Mouse (Mus musculus) liver, adult 2 months (tissue): ENCODE measurements at regions not wholly inside any gene's neighbourhood (a gene's known extent, or its start where the extent isn't known, plus 50 kb on each side); places are given as distances from the start of the nearest gene placed in this dataset.

Source experiments
- DNase-seq: peaks from one replicate; pipeline ENCODE4 v3.0.0-alpha.2; 2011; ENCODE audit warnings: low read depth, low spot score; ENCODE audit errors: extremely low read depth
- H3K27ac ChIP-seq: fragments of 200-500 bp; replicated peaks from 2 replicates; pipeline ENCODE4 v1.5.1; 2012; ENCODE audit warnings: low read depth, mild to moderate bottlenecking, control low read depth, inconsistent platforms, low read length; ENCODE audit not compliant: insufficient read depth
- H3K27me3 ChIP-seq: fragments of 200-500 bp; 2 replicates; pipeline ENCODE4 v1.6.1; 2012; ENCODE audit warnings: mild to moderate bottlenecking, moderate library complexity, low read length, inconsistent platforms; ENCODE audit not compliant: control insufficient read depth, insufficient read depth
- H3K36me3 ChIP-seq: fragments of 200-500 bp; 2 replicates; pipeline ENCODE4 v1.6.1; 2012; ENCODE audit warnings: low read length, inconsistent platforms; ENCODE audit not compliant: control insufficient read depth, insufficient read depth
- H3K4me1 ChIP-seq: fragments of 200-500 bp; 2 replicates; pipeline ENCODE4 v1.6.1; 2011; ENCODE audit warnings: low read length; ENCODE audit not compliant: control insufficient read depth, insufficient read depth
- H3K4me3 ChIP-seq: fragments of 200-500 bp; 2 replicates; pipeline ENCODE4 v1.5.1; 2011; ENCODE audit warnings: low read depth, mild to moderate bottlenecking, control low read depth, low read length, moderate library complexity; ENCODE audit not compliant: insufficient read depth
- H3K79me2 ChIP-seq: fragments of 200-500 bp; 2 replicates; pipeline ENCODE4 v1.6.1; 2012; ENCODE audit warnings: inconsistent platforms, mild to moderate bottlenecking, low read length, moderate library complexity; ENCODE audit not compliant: control insufficient read depth, insufficient read depth
- H3K9ac ChIP-seq: fragments of 200-500 bp; 2 replicates; pipeline ENCODE4 v1.6.1; 2012; ENCODE audit warnings: low read depth, mild to moderate bottlenecking, control low read depth, inconsistent platforms, low read length
- CTCF ChIP-seq: fragments of 200-500 bp; IDR thresholded peaks from 2 replicates; pipeline ENCODE4 v1.5.1; 2011; ENCODE audit warnings: low read depth, low read length, control low read depth
- POLR2A ChIP-seq: fragments of 200-500 bp; IDR thresholded peaks from 2 replicates; pipeline ENCODE4 v1.6.1; 2011; ENCODE audit warnings: low read length, control low read depth; ENCODE audit not compliant: insufficient read depth; ENCODE audit errors: extremely low read depth
- WGBS: fragments of 180-500 bp; shearing (Covaris S2); methylation state at CpG from one replicate; pipeline ENCODE4 v1.1.7; 2018; 5-methylcytosine and 5-hydroxymethylcytosine counted together

DNA sequence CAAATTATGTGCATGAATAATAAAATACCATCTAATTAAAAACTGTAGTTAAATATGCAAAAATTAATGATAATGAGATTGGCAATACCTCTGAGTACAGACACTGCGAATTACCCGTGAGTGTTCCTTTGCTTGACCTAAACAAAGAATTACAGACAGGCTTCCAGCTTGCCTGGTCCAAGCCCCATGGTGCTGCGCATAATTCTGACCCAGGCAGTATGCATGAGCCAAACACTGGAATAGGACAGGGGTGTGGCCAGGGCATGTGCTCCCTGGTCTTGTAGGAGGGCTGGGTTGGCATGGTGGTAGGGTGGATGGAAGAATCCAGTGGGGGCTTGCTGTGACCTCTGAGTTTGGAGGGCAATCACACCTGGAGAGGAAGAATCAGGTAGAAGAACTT is 172.8 kb upstream of the Irx3 start:
- TF ChIP-seq POLR2A, result no peak
- TF ChIP-seq CTCF, result no peak

GRCm38 (mm10) chr8:91973951-91974439 is 172.1 kb upstream of the Irx3 start:
- no peak overlapping the region for H3K27ac ChIP-seq
- TF ChIP-seq CTCF, result no peak
- no peak for TF ChIP-seq POLR2A
- H3K9ac ChIP-seq, result no peak overlapping the region
- no peak overlapping the region for H3K4me3 ChIP-seq
- WGBS, result 71% methylated on average over 18 of the region's 18 CpGs
- no peaks in the 10 kb centered on the region for H3K27me3 ChIP-seq
- H3K4me1 ChIP-seq, result peaks cover 3% of the 10 kb centered on the region
- H3K79me2 ChIP-seq, result no peaks in the 10 kb centered on the region
- no peak for DNase-seq
- no peaks in the 10 kb centered on the region for H3K36me3 ChIP-seq

More for the DNA sequence above, 172.8 kb upstream of the Irx3 start:
- Histone ChIP-seq H3K4me1 (peaks cover 3% of the 10 kb centered on the region), H3K27me3 (no peaks in the 10 kb centered on the region), H3K9ac (no peak overlapping the region), H3K27ac (no peak overlapping the region), H3K4me3 (no peak overlapping the region), H3K36me3 (no peaks in the 10 kb centered on the region), H3K79me2 (no peaks in the 10 kb centered on the region)
- DNase-seq, result no peak
- WGBS, result 84% methylated on average over 3 of the region's 3 CpGs

- Histone ChIP-seq H3K27ac (no peak overlapping the region), H3K36me3 (no peaks in the 10 kb centered on the region), H3K4me1 (peaks cover 3% of the 10 kb centered on the region), H3K27me3 (0 out of 2 replicates have a peak, but pooled peaks cover 5% of the 10 kb centered on the region), H3K79me2 (no peaks in the 10 kb centered on the region), H3K4me3 (no peak overlapping the region), H3K9ac (no peak overlapping the region)
- DNase-seq, result no peak
- TF ChIP-seq CTCF, result no peak
- no peak for TF ChIP-seq POLR2A
- 17% methylated on average over 16 of the region's 16 CpGs for WGBS
These were observed 165.5 kb upstream of the Irx3 start for GRCm38 (mm10) chr8:91967407-91967806.

- TF ChIP-seq CTCF (peak; percentile 28; the same call in 1 of the 2 replicates), POLR2A (no peak)
- no peak for DNase-seq
- peaks cover 3% of the 10 kb centered on the region for H3K4me1 ChIP-seq
- H3K36me3 ChIP-seq, result no peaks in the 10 kb centered on the region
- H3K79me2 ChIP-seq, result no peaks in the 10 kb centered on the region
- H3K27me3 ChIP-seq, result 0 out of 2 replicates have a peak, but pooled peaks cover 5% of the 10 kb centered on the region
- H3K4me3 ChIP-seq, result no peak overlapping the region
- H3K27ac ChIP-seq, result no peak overlapping the region
- no peak overlapping the region for H3K9ac ChIP-seq
- 32% methylated on average over 19 of the region's 19 CpGs for WGBS
These were observed 165.1 kb upstream of the Irx3 start for GRCm38 (mm10) chr8:91966891-91967370.

GRCm38 (mm10) chr8:91961696-91962095 is 159.8 kb upstream of the Irx3 start:
- no peaks in the 10 kb centered on the region for H3K36me3 ChIP-seq
- TF ChIP-seq POLR2A (no peak), CTCF (no peak)
- 0 out of 2 replicates have a peak, but pooled peaks cover 2% of the 10 kb centered on the region for H3K27me3 ChIP-seq
- H3K4me1 ChIP-seq, result no peaks in the 10 kb centered on the region
- H3K27ac ChIP-seq, result no peak overlapping the region
- H3K4me3 ChIP-seq, result no peak overlapping the region
- H3K9ac ChIP-seq, result no peak overlapping the region
- no peaks in the 10 kb centered on the region for H3K79me2 ChIP-seq
- DNase-seq, result no peak
- 78% methylated on average over 5 of the region's 5 CpGs for WGBS

- TF ChIP-seq POLR2A (no peak), CTCF (no peak)
- no peaks in the 10 kb centered on the region for H3K36me3 ChIP-seq
These were observed 153.3 kb upstream of the Irx3 start for GRCm38 (mm10) chr8:91955170-91955569.

More at GRCm38 (mm10) chr8:91955170-91955569, 153.3 kb upstream of the Irx3 start:
- 73% methylated on average over 6 of the region's 6 CpGs for WGBS
- H3K4me3 ChIP-seq, result no peak overlapping the region
- no peak for DNase-seq
- H3K27me3 ChIP-seq, result no peaks in the 10 kb centered on the region
- H3K4me1 ChIP-seq, result no peaks in the 10 kb centered on the region
- H3K79me2 ChIP-seq, result no peaks in the 10 kb centered on the region
- no peak overlapping the region for H3K27ac ChIP-seq
- H3K9ac ChIP-seq, result no peak overlapping the region
